Mouse (Mus musculus) kidney, postnatal 4 days (tissue): Measurements from ENCODE around the gene Ankfn1.

Experiments
- DNase-seq, 2 experiments: peaks; one replicate each; pipeline ENCODE4 v3.0.0; 2021; ENCODE audit warnings: mixed read lengths in 2 of 2

The Ankfn1 gene

GRCm38 (mm10) chr11:89777431-89777830 lies at the start of gene Ankfn1:
TSS of gene Ankfn1 (minus strand) at chr11:89777653.
- DNase-seq, result no peak

GRCm38 (mm10) chr11:89823661-89824446 lies 46.4 kb upstream of the Ankfn1 start:
- DNase-seq, result no peak

DNA sequence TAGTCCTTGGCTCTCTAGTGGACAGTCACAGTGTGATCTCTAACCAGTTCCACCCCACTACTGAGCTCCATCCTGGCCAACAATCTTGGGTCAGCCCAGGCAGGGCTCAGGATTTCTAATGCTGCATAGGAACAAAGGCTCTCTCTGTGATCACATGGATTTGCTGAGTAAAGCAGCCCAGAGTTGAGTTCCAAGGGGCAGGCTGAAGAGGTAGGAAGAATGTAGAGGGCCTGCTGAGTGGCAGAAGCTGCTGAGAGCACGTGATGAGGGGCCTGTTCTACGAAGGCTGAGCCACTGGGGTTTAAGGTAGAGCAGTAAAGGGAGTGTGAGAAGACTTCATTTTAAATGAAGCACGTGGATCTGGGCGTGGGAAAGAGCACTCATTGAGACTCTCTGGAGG lies 41.1 kb upstream of the Ankfn1 start:
- no peak for DNase-seq

DNA sequence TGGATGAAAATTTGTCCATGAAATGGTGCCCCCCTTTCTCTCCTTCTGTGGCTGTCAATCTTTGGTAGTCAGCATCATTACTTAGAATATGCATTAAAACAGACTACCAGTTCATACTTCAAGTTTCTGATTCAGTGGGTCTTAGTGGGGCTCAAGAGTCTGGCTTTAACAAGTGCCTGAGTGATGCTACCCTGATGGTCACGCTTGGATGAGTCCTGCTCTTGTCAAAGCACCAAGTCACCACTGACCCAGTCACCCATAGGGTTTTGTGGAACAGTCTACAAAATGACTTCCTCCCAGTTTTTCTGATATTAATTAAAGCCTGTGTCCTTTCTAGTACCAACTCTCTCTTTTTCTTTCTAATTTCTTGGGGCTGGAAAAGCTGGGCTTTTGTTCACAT lies 34.0 kb upstream of the Ankfn1 start:
- DNase-seq, result no peak

DNA sequence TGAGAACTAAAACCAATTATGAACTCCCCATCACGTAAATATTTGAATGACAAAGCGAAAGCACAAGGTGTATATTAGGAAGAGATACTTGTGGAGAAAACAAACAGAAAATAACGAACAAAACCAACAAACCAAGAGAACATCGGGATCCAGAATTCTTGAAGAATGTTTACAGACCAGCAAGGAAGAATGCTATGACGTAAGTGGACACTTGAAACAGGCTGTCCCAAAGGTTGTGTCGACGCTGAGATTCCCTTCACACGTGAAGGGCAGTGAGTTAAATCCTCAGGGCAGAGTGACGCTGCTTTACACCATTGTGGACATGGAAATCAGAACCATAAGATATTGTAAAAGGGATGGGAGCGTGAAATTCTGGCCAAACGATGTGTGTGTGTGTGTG lies 30.5 kb upstream of the Ankfn1 start:
- DNase-seq, result no peak

GRCm38 (mm10) chr11:89804822-89805221 lies 27.4 kb upstream of the Ankfn1 start:
- DNase-seq, result no peak

- no peak for DNase-seq
Observed at GRCm38 (mm10) chr11:89803974-89804373, 26.5 kb upstream of the Ankfn1 start.

DNA sequence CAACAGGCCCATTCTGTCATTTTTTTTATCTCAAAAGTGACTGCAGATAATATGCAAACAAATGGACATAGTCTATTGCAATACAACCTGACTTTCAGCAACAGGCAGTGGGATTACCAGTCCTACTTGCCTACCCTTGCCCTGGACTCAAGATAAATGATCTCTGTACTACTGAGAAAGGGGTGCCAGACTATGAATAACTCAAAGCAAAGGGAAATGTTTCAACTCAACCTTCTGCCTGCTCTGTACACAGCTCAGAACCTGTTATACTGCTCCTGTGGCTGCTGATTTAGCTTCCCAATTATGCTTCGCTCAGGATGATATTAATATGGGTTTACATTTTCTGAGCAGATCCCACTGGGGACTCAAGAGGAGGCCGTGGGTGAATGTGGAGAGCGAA lies 15.3 kb upstream of the Ankfn1 start:
- DNase-seq, result no peak

DNA sequence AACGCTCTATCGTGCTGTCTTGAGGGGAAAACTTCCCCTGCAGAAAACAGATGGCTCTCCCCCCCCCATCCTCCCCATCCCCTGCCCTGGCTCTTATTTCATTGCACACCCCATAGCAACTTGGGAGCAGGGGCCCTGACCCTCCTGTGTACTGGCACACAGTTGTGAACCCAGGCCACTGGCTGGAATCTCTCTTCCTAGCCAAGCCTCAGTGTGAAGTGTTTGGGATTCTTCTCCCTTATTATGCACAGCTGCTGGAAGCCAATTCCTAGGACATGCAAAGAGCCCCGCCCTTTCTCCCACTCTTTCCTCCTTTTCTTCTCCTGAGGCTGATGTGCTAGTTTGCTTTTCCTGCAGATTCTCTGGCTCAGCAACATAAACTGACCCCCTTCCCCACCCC lies 1.4 kb downstream of the Ankfn1 start:
- no peak for DNase-seq

DNA sequence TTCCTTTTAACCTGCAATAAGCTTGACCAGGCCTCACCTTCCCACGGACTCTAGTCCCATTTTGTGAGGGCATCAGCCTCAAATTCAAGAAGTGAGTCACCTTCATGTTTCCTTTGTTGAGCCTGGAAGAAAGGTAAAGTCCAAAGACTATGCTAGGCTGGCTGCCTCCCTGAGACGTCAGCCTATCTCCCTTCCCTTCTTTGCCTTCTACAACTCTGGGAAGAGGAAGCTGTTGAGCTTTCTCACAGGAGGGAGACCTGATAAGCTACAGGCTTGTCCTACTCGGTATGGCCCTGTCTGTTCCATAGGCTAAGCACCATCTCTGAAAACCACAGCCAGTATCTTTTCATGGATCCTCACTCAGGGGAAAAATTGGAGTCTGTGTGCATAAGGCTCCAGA lies 2.5 kb downstream of the Ankfn1 start:
- DNase-seq, result no peak

GRCm38 (mm10) chr11:89772941-89773340 lies 4.5 kb downstream of the Ankfn1 start:
- DNase-seq, result no peak

DNA sequence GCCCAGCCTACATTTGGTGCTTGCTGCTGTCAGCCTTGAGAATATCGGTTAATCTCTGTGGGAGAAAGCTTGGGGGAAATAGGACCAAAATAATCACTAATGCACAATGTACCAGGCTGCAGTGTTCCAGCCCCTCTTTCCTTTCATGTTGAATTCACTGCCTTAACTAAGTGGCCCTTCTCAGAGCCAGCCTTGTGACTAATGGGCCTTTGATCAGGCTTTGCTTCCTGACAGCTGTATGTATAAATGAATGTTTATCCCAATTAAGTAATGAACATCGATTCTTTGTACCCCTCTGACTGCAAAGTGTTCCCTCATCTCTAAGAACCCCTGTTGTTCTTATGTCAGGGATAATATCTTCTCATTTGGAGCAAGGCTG lies 11.7 kb downstream of the Ankfn1 start:
- DNase-seq, result no peak

GRCm38 (mm10) chr11:89765014-89765769 lies 12.3 kb downstream of the Ankfn1 start:
- DNase-seq, result no peak

- DNase-seq, result peak in 1 of 2 experiments; percentile 14
Observed at GRCm38 (mm10) chr11:89733973-89734693, 43.3 kb downstream of the Ankfn1 start.

DNA sequence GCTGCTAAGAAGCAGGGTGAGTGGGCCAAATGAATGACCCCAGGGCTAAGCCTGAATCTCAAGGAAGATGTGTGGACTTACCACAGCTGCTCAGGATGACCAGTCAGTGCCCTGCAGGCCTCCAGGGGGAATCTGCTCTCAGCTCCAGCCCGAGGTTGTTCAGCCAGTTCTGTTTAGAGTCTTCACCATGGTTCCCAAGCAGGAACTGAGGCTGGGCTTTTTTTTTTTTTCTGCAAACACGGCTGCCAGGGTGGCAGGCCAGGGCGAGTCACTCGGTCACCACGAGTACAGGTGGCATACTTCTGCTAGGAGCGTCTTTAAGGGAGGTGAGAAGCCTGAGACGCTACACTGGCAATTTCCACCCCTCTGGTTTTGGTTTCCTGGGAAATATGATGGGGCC lies 43.9 kb downstream of the Ankfn1 start:
- DNase-seq, result no peak

- DNase-seq, result peak; percentile 84 to 85
Observed at GRCm38 (mm10) chr11:89720847-89721246, 56.6 kb downstream of the Ankfn1 start.

GRCm38 (mm10) chr11:89718491-89718982 lies 58.9 kb downstream of the Ankfn1 start:
- DNase-seq, result no peak

DNA sequence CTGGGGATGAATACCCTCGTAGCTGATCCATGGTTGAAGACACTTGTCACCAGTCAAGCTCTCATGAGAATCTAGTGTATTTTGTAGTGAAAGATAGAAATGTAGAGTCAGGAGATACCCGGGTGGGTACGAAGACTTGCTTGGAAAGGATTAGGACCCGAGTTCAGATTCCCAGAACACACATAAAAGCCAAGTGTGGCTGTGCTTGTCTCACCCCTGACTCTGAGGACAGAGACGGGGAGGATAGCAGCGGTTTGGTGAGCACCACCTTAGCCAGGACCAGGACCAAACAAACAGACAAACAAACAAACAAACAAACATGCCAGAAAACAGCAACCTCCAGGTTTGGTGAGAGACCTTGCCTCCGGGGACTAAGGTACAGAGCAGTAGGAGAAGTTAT lies 61.1 kb downstream of the Ankfn1 start:
- DNase-seq, result no peak

GRCm38 (mm10) chr11:89708526-89708925 lies 68.9 kb downstream of the Ankfn1 start:
- no peak for DNase-seq

- no peak for DNase-seq
Observed at GRCm38 (mm10) chr11:89696431-89697403, 80.7 kb downstream of the Ankfn1 start.

- DNase-seq, result no peak
Observed at GRCm38 (mm10) chr11:89693686-89694085, 83.8 kb downstream of the Ankfn1 start.

- DNase-seq, result no peak
Observed at GRCm38 (mm10) chr11:89676922-89677321, 100.5 kb downstream of the Ankfn1 start.
